Mouse (Mus musculus) stomach, postnatal 0 days (tissue): ENCODE data around the gene Sema3b.

ENCODE experiments used
- CTCF ChIP-seq: IDR thresholded peaks from 2 replicates; pipeline ENCODE4 v1.5.1; 2016; ENCODE audit warnings: antibody characterized with exemption, low read depth, mild to moderate bottlenecking, moderate library complexity
- EP300 ChIP-seq: optimal IDR thresholded peaks from 2 replicates; pipeline ENCODE3; 2016; ENCODE audit warnings: antibody characterized with exemption

DNA sequence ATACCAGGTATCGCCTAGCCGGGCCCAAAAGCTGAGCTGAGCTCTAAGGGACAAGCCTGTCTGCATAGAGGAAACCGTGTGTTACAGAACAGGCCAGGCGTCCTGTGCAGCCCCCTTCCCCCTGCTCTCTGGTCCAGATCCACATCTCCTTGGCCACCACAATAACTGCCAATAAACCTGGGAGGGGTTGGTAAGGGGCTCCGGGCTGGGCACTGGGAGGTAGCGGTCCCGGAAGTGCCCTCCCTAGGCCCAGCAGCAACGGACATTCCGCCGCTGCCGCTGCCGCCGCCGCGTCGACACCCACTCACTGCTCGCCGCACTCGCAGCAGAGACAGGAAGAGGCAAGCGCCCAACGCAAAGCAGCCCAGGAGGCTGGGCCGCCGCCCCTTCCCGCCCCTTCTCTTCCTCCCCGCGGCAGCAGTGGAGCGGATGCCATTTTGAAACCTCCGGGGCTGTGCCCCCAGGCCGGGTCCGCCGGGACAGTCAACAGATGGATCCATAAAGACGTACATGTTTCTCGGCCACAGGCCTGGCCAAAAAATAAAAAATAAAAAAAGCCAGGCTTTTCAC lies 24.1 kb upstream of the Sema3b start:
- TF ChIP-seq CTCF (no peak), EP300 (peak; percentile 27)
